Mouse (Mus musculus) limb, embryonic 14.5 days (tissue): ENCODE data around the gene Cep89. TPM values are rescaled to one million over a fixed set of nuclear protein-coding genes. Genes with fewer than 3 reads are reported as not detected.

Experiments
- ATAC-seq: fragments of 200-750 bp; cut with Nextera tagmentation; 2 replicates; pipeline ENCODE4 v1.8.0; 2017; ENCODE audit warnings: low read depth, moderate number of reproducible peaks, moderate TSS enrichment; ENCODE audit not compliant: low FRiP score
- DNase-seq: peaks from one replicate; pipeline ENCODE4 v3.0.0-alpha.2; 2015; ENCODE audit warnings: low spot score
- H3K27ac ChIP-seq: fragments of 300-500 bp; sonication (generic); replicated peaks from 2 replicates; pipeline ENCODE4 v1.5.1; 2014; ENCODE audit warnings: low read depth, mild to moderate bottlenecking, low read length, moderate library complexity, mixed read lengths
- H3K27me3 ChIP-seq: fragments of 300-500 bp; sonication (generic); 2 replicates; pipeline ENCODE4 v1.6.1; 2014; ENCODE audit warnings: low read length, mixed read lengths; ENCODE audit not compliant: control insufficient read depth, insufficient read depth
- H3K36me3 ChIP-seq: fragments of 300-500 bp; sonication (generic); 2 replicates; pipeline ENCODE4 v1.6.1; 2014; ENCODE audit warnings: mild to moderate bottlenecking, low read length, moderate library complexity, mixed read lengths; ENCODE audit not compliant: control insufficient read depth, insufficient read depth
- H3K4me1 ChIP-seq: fragments of 300-500 bp; sonication (generic); 2 replicates; pipeline ENCODE4 v1.6.1; 2014; ENCODE audit warnings: antibody characterized with exemption, low read length, mixed read lengths; ENCODE audit not compliant: control insufficient read depth, insufficient read depth
- H3K4me2 ChIP-seq: fragments of 300-500 bp; sonication (generic); replicated peaks from 2 replicates; pipeline ENCODE4 v1.6.1; 2014; ENCODE audit warnings: low read depth, mild to moderate bottlenecking, low read length, moderate library complexity; ENCODE audit not compliant: severe bottlenecking
- H3K4me3 ChIP-seq: fragments of 300-500 bp; sonication (generic); replicated peaks from 2 replicates; pipeline ENCODE4 v1.5.1; 2014; ENCODE audit warnings: low read length
- H3K9ac ChIP-seq: fragments of 300-500 bp; sonication (generic); 2 replicates; pipeline ENCODE4 v1.6.1; 2014; ENCODE audit warnings: mild to moderate bottlenecking, low read depth, low read length, moderate library complexity; ENCODE audit not compliant: severe bottlenecking
- H3K9me3 ChIP-seq: fragments of 300-500 bp; sonication (generic); 2 replicates; pipeline ENCODE4 v1.6.1; 2016; ENCODE audit warnings: low read length; ENCODE audit not compliant: control insufficient read depth
- POLR2A ChIP-seq: fragments of 200-500 bp; IDR thresholded peaks from 2 replicates; pipeline ENCODE4 v1.8.0; 2012; ENCODE audit warnings: inconsistent platforms, mild to moderate bottlenecking, moderate library complexity, borderline replicate concordance; ENCODE audit not compliant: insufficient read depth, insufficient read length; ENCODE audit errors: extremely low read depth
- WGBS: fragments of 180-500 bp; shearing (Covaris S2); extraction: QIAGEN DNeasy Blood & Tissue Kit; methylation state at CpG from one replicate; pipeline ENCODE4 v1.1.7; 2014; 5-methylcytosine and 5-hydroxymethylcytosine counted together
- polyA plus RNA-seq, 2 experiments: library from polyadenylated mRNA; depleted of rRNA in 1 of 2; stranded (reverse) in 1 of 2; unstranded in 1 of 2; fragments of >200 nt; fragmentation: Nextera tagmentation in 1 of 2; extraction: Ambion mirVana in 1 of 2; gene quantifications; 2 replicates each; pipeline versions ENCODE4 v1.2.1 to v1.2.3; 2012 to 2014

Gene Cep89
- polyA plus RNA-seq, 2 experiments: 25.7 to 32.9 TPM

GRCm38 (mm10) chr7:35376623-35377022 is 20.2 kb upstream of the Cep89 start:
- H3K9ac ChIP-seq: no peak overlapping the region
- H3K27ac ChIP-seq: no peak overlapping the region
- TF ChIP-seq POLR2A: no peak
- WGBS: 94% methylated on average over 9 of the region's 9 CpGs
- no peak overlapping the region for H3K4me3 ChIP-seq
- H3K4me1 ChIP-seq: no peaks in the 10 kb centered on the region
- H3K27me3 ChIP-seq: no peaks in the 10 kb centered on the region
- H3K9me3 ChIP-seq: no peaks in the 10 kb centered on the region
- H3K4me2 ChIP-seq: no peak overlapping the region
- no peak for ATAC-seq
- DNase-seq: no peak
- H3K36me3 ChIP-seq: no peaks in the 10 kb centered on the region

DNA sequence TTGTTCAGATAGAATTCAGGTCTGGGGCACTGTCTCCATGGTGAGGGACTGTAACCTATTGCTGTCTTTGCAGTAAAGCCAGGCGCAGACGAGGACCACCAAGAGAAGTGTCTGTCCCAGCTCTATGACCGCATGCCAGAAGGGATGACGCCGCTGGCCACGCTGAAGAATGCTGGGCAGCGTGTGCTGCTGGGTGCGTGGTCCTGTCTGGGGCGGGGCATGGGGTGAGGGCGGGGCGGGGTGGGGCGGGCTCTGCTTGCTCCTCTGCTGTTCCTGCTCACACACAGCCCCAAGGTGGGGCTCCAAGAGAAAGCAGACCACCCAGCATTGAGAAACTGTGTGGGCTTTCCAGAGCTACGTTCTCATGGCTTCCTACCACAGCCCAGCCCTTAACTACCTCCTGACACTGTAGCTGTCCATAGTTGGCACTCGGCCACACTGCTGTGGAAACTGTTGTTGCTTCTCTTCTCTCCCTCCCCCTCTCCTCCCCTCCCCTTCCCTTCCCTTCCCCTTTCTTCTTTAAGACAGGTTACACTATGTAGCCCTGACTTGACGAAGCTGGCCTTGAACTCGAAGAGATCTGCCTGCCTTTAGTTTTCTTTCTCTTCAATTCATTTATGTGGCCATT is 17.2 kb upstream of the Cep89 start:
- ATAC-seq (no peak), DNase-seq (no peak)
- H3K4me1 ChIP-seq: no peaks in the 10 kb centered on the region
- WGBS: 37% methylated on average over 14 of the region's 16 CpGs
- no peak overlapping the region for H3K4me3 ChIP-seq
- TF ChIP-seq POLR2A: no peak
- no peaks in the 10 kb centered on the region for H3K36me3 ChIP-seq
- H3K4me2 ChIP-seq: no peak overlapping the region
- no peaks in the 10 kb centered on the region for H3K27me3 ChIP-seq
- H3K9ac ChIP-seq: no peak overlapping the region
- no peaks in the 10 kb centered on the region for H3K9me3 ChIP-seq
- no peak overlapping the region for H3K27ac ChIP-seq

- H3K27ac ChIP-seq: no peak overlapping the region
- H3K4me2 ChIP-seq: no peak overlapping the region
- H3K36me3 ChIP-seq: no peaks in the 10 kb centered on the region
- WGBS: 94% methylated on average over 8 of the region's 8 CpGs
- H3K4me3 ChIP-seq: no peak overlapping the region
- no peak overlapping the region for H3K9ac ChIP-seq
- TF ChIP-seq POLR2A: no peak
- H3K27me3 ChIP-seq: no peaks in the 10 kb centered on the region
- H3K9me3 ChIP-seq: no peaks in the 10 kb centered on the region
- ATAC-seq: no peak
- H3K4me1 ChIP-seq: no peaks in the 10 kb centered on the region
- DNase-seq: no peak
These were observed 16.5 kb upstream of the Cep89 start for GRCm38 (mm10) chr7:35380351-35380750.

DNA sequence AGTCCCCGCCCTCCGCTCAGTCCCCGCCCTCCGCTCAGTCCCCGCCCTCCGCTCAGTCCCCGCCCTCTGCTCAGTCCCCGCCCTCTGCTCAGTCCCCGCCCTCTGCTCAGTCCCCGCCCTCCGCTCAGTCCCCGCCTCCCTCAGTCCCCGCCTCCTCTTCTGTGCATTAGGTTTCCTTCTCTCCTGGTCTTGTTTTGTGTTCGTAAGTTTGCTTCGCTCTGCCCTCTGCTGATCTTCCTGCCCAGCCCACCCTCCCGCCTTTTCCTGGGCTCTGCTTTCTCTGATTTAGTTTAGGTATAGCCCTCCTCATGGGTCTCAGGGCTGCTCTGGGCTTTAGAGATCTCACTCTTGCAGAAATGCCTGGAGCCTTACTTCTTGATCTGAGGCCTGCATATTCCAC is 15.0 kb upstream of the Cep89 start:
- no peak for TF ChIP-seq POLR2A

GRCm38 (mm10) chr7:35382706-35383353 is 14.0 kb upstream of the Cep89 start:
- no peak overlapping the region for H3K27ac ChIP-seq
- no peaks in the 10 kb centered on the region for H3K9me3 ChIP-seq
- no peaks in the 10 kb centered on the region for H3K4me1 ChIP-seq
- ATAC-seq (no peak), DNase-seq (no peak)
- H3K9ac ChIP-seq: no peak overlapping the region
- H3K4me3 ChIP-seq: no peak overlapping the region
- WGBS: 29% methylated on average over 2 of the region's 2 CpGs
- H3K4me2 ChIP-seq: no peak overlapping the region
- H3K36me3 ChIP-seq: no peaks in the 10 kb centered on the region
- TF ChIP-seq POLR2A: no peak
- H3K27me3 ChIP-seq: no peaks in the 10 kb centered on the region

More for the DNA sequence above, 15.0 kb upstream of the Cep89 start:
- 64% methylated on average over 14 of the region's 16 CpGs for WGBS
- H3K27ac ChIP-seq: no peak overlapping the region
- H3K9me3 ChIP-seq: no peaks in the 10 kb centered on the region
- H3K36me3 ChIP-seq: no peaks in the 10 kb centered on the region
- DNase-seq: no peak
- no peak overlapping the region for H3K4me3 ChIP-seq
- H3K4me1 ChIP-seq: no peaks in the 10 kb centered on the region
- no peak for ATAC-seq
- H3K4me2 ChIP-seq: no peak overlapping the region
- no peaks in the 10 kb centered on the region for H3K27me3 ChIP-seq
- no peak overlapping the region for H3K9ac ChIP-seq

GRCm38 (mm10) chr7:35386525-35386952 is 10.3 kb upstream of the Cep89 start:
- H3K36me3 ChIP-seq: no peaks in the 10 kb centered on the region
- H3K9me3 ChIP-seq: no peaks in the 10 kb centered on the region
- H3K27me3 ChIP-seq: no peaks in the 10 kb centered on the region
- 69% methylated on average over 6 of the region's 6 CpGs for WGBS
- H3K4me1 ChIP-seq: no peaks in the 10 kb centered on the region
- H3K4me2 ChIP-seq: no peak overlapping the region
- H3K27ac ChIP-seq: no peak overlapping the region
- ATAC-seq (no peak), DNase-seq (no peak)
- H3K4me3 ChIP-seq: no peak overlapping the region
- no peak for TF ChIP-seq POLR2A
- H3K9ac ChIP-seq: no peak overlapping the region
